Mouse (Mus musculus): ENCODE results near the gene Ppm1d. TPM values are rescaled to one million over a fixed set of nuclear protein-coding genes. Genes with fewer than 3 reads are reported as not detected.

The Ppm1d gene
- polyA plus RNA-seq, 1 experiment from 2014 or later = 18.7 TPM

GRCm38 (mm10) chr11:85277609-85278008, 33.4 kb upstream of the Ppm1d start:
- no peak for DNase-seq (ENCODE audit: low spot score)
- H3K27ac ChIP-seq = no peak overlapping the region
- no peak overlapping the region for H3K9ac ChIP-seq (ENCODE audit: low read depth, low read length)
- H3K4me1 ChIP-seq (replicated peaks; ENCODE audit: insufficient read depth, low read length) = no peaks in the 10 kb centered on the region
- H3K4me2 ChIP-seq (ENCODE audit: low read length) = no peak overlapping the region
- 52% methylated on average over 5 of the region's 5 CpGs for WGBS
- H3K36me3 ChIP-seq (ENCODE audit: insufficient read depth, low read length) = no peaks in the 10 kb centered on the region
- no peak for TF ChIP-seq CTCF (IDR thresholded peaks at IDR 0.05; ENCODE audit: low read depth)
- ATAC-seq (replicated peaks; ENCODE audit: low FRiP score, low read depth) = no peak
- no peaks in the 10 kb centered on the region for H3K27me3 ChIP-seq (ENCODE audit: insufficient read depth, low read length)
- no peaks in the 10 kb centered on the region for H3K9me3 ChIP-seq (replicated peaks; ENCODE audit: low read length)
- H3K4me3 ChIP-seq (replicated peaks; ENCODE audit: low read depth, low read length) = no peak overlapping the region

GRCm38 (mm10) chr11:85278175-85278574, 32.9 kb upstream of the Ppm1d start:
- H3K36me3 ChIP-seq (ENCODE audit: insufficient read depth, low read length) = no peaks in the 10 kb centered on the region
- no peaks in the 10 kb centered on the region for H3K27me3 ChIP-seq (ENCODE audit: insufficient read depth, low read length)
- no peak overlapping the region for H3K9ac ChIP-seq (ENCODE audit: low read depth, low read length)
- ATAC-seq (replicated peaks; ENCODE audit: low FRiP score, low read depth) = no peak
- H3K4me2 ChIP-seq (ENCODE audit: low read length) = no peak overlapping the region
- peak; percentile 25; the same call in 1 of the 2 replicates for TF ChIP-seq CTCF (IDR thresholded peaks at IDR 0.05; ENCODE audit: low read depth)
- WGBS = 83% methylated on average over 1 of the region's 1 CpGs
- DNase-seq (ENCODE audit: low spot score) = no peak
- no peak overlapping the region for H3K4me3 ChIP-seq (replicated peaks; ENCODE audit: low read depth, low read length)
- no peaks in the 10 kb centered on the region for H3K9me3 ChIP-seq (replicated peaks; ENCODE audit: low read length)
- H3K27ac ChIP-seq = no peak overlapping the region
- H3K4me1 ChIP-seq (replicated peaks; ENCODE audit: insufficient read depth, low read length) = no peaks in the 10 kb centered on the region

- 58% methylated on average over 15 of the region's 15 CpGs for WGBS
- ATAC-seq (replicated peaks; ENCODE audit: low FRiP score, low read depth) = no peak
Observed at GRCm38 (mm10) chr11:85281219-85281878, 29.7 kb upstream of the Ppm1d start.

DNA sequence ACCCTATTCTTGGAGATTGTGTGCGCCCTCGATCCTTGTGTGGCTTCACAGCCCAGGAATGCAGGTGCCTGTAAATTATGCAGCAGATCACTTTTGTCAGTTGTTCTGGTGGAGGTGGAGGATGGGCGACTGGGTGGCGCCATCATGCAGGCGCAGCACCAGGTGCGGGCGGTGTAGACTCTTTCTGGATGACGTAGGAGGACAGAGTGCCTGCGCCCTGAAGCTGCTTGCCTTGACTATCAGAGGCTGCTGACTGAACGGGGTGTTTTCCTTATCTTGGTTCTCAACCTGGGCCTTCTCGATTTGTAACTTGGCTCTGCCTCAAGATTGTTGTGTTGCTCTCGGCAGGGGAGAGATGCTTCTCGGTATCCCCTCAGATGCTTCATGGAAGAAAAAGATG, 13.1 kb upstream of the Ppm1d start:
- no peak for TF ChIP-seq CTCF (IDR thresholded peaks at IDR 0.05; ENCODE audit: low read depth)
- Histone ChIP-seq H3K4me3 (replicated peaks; ENCODE audit: low read depth, low read length) (no peak overlapping the region), H3K9ac (ENCODE audit: low read depth, low read length) (no peak overlapping the region), H3K27ac (no peak overlapping the region), H3K4me1 (replicated peaks; ENCODE audit: insufficient read depth, low read length) (no peaks in the 10 kb centered on the region), H3K4me2 (ENCODE audit: low read length) (no peak overlapping the region), H3K9me3 (replicated peaks; ENCODE audit: low read length) (no peaks in the 10 kb centered on the region), H3K36me3 (ENCODE audit: insufficient read depth, low read length) (no peaks in the 10 kb centered on the region), H3K27me3 (ENCODE audit: insufficient read depth, low read length) (no peaks in the 10 kb centered on the region)
- WGBS = 74% methylated on average over 13 of the region's 13 CpGs
- ATAC-seq (replicated peaks; ENCODE audit: low FRiP score, low read depth) = no peak
- no peak for DNase-seq (ENCODE audit: low spot score)

More at GRCm38 (mm10) chr11:85281219-85281878, 29.7 kb upstream of the Ppm1d start:
- no peaks in the 10 kb centered on the region for H3K36me3 ChIP-seq (ENCODE audit: insufficient read depth, low read length)
- H3K4me2 ChIP-seq (ENCODE audit: low read length) = no peak overlapping the region
- DNase-seq (ENCODE audit: low spot score) = no peak
- no peak for TF ChIP-seq CTCF (IDR thresholded peaks at IDR 0.05; ENCODE audit: low read depth)
- H3K9me3 ChIP-seq (replicated peaks; ENCODE audit: low read length) = no peaks in the 10 kb centered on the region
- no peak overlapping the region for H3K4me3 ChIP-seq (replicated peaks; ENCODE audit: low read depth, low read length)
- no peak overlapping the region for H3K27ac ChIP-seq
- H3K27me3 ChIP-seq (ENCODE audit: insufficient read depth, low read length) = no peaks in the 10 kb centered on the region
- no peak overlapping the region for H3K9ac ChIP-seq (ENCODE audit: low read depth, low read length)
- no peaks in the 10 kb centered on the region for H3K4me1 ChIP-seq (replicated peaks; ENCODE audit: insufficient read depth, low read length)

GRCm38 (mm10) chr11:85299880-85300279, 11.2 kb upstream of the Ppm1d start:
- H3K36me3 ChIP-seq (ENCODE audit: insufficient read depth, low read length) = no peaks in the 10 kb centered on the region
- H3K4me3 ChIP-seq (replicated peaks; ENCODE audit: low read depth, low read length) = no peak overlapping the region
- H3K4me1 ChIP-seq (replicated peaks; ENCODE audit: insufficient read depth, low read length) = no peaks in the 10 kb centered on the region
- no peak overlapping the region for H3K27ac ChIP-seq
- ATAC-seq (replicated peaks; ENCODE audit: low FRiP score, low read depth) (no peak), DNase-seq (ENCODE audit: low spot score) (no peak)
- TF ChIP-seq CTCF (IDR thresholded peaks at IDR 0.05; ENCODE audit: low read depth) = no peak
- no peak overlapping the region for H3K4me2 ChIP-seq (ENCODE audit: low read length)
- no peaks in the 10 kb centered on the region for H3K9me3 ChIP-seq (replicated peaks; ENCODE audit: low read length)
- no peak overlapping the region for H3K9ac ChIP-seq (ENCODE audit: low read depth, low read length)
- H3K27me3 ChIP-seq (ENCODE audit: insufficient read depth, low read length) = no peaks in the 10 kb centered on the region
- WGBS = 75% methylated on average over 2 of the region's 2 CpGs

DNA sequence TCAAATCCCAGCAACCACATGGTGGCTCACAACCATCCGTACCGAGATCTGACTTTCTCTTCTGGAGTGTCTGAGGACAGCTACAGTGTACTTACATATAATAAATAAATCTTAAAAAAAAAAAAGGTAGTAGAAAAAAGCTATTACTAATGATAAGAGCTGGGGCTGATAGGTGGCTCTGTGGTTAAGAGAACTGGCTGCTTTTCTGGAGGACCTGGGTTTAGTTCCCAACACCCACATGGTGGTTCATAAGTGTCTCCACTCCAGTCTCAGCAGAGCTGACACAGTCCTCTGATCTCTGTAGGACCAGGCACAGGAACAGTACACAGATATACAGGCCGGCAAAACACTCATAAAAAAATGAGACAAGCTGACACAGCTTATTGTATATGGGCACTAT, 9.9 kb upstream of the Ppm1d start:
- Histone ChIP-seq H3K4me1 (replicated peaks; ENCODE audit: insufficient read depth, low read length) (no peaks in the 10 kb centered on the region), H3K36me3 (ENCODE audit: insufficient read depth, low read length) (no peaks in the 10 kb centered on the region), H3K4me2 (ENCODE audit: low read length) (no peak overlapping the region), H3K27me3 (ENCODE audit: insufficient read depth, low read length) (no peaks in the 10 kb centered on the region), H3K4me3 (replicated peaks; ENCODE audit: low read depth, low read length) (no peak overlapping the region), H3K9ac (ENCODE audit: low read depth, low read length) (no peak overlapping the region), H3K27ac (no peak overlapping the region), H3K9me3 (replicated peaks; ENCODE audit: low read length) (no peaks in the 10 kb centered on the region)
- 91% methylated on average over 3 of the region's 3 CpGs for WGBS
- no peak for TF ChIP-seq CTCF (IDR thresholded peaks at IDR 0.05; ENCODE audit: low read depth)
- no peak for DNase-seq (ENCODE audit: low spot score)
- ATAC-seq (replicated peaks; ENCODE audit: low FRiP score, low read depth) = no peak

DNA sequence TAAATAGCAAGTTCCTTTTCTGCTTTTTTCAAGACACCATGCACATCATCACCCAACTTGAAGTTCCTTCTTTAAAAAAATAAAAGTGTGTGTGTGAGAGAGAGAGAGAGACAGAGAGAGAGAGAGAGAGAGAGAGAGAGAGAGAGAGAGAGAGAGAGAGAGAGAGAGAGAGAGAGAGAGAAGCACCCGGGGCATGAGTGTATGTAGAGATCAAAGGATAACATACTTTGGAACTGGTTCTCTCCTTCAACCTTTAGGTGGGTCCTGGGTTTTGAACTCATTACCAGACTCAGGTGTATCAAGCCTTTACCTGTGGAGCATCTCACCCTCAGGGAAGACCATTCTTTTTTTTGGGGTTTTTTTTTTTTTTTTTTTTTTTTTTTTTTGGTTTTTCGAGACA, 9.2 kb upstream of the Ppm1d start:
- Histone ChIP-seq H3K9ac (ENCODE audit: low read depth, low read length) (no peak overlapping the region), H3K9me3 (replicated peaks; ENCODE audit: low read length) (no peaks in the 10 kb centered on the region), H3K4me3 (replicated peaks; ENCODE audit: low read depth, low read length) (no peak overlapping the region), H3K36me3 (ENCODE audit: insufficient read depth, low read length) (no peaks in the 10 kb centered on the region), H3K27me3 (ENCODE audit: insufficient read depth, low read length) (no peaks in the 10 kb centered on the region), H3K27ac (no peak overlapping the region), H3K4me1 (replicated peaks; ENCODE audit: insufficient read depth, low read length) (no peaks in the 10 kb centered on the region), H3K4me2 (ENCODE audit: low read length) (no peak overlapping the region)
- WGBS = 79% methylated on average over 2 of the region's 2 CpGs
- no peak for TF ChIP-seq CTCF (IDR thresholded peaks at IDR 0.05; ENCODE audit: low read depth)
- ATAC-seq (replicated peaks; ENCODE audit: low FRiP score, low read depth) (no peak), DNase-seq (ENCODE audit: low spot score) (no peak)
